Mouse (Mus musculus): ENCODE results near the gene Glrx. TPM values are rescaled to one million over a fixed set of nuclear protein-coding genes. Genes with fewer than 3 reads are reported as not detected.
"Not testable (repeated sequence)": the region's sequence is repeated elsewhere in the genome, so short reads cannot be mapped to it uniquely, and the experiment has no call there.

Glrx gene
- polyA plus RNA-seq, 1 experiment = 6.3 TPM

- peaks cover 63% of the 10 kb centered on the region for H3K4me1 ChIP-seq
- no peak for TF ChIP-seq FLI1 (IDR thresholded peaks at IDR 0.05; ENCODE audit: low read length)
- no peak for TF ChIP-seq GATA1 (IDR thresholded peaks at IDR 0.05; ENCODE audit: borderline replicate concordance, low read length)
- H3K9me3 ChIP-seq = no peaks in the 10 kb centered on the region
- peaks cover 41% of the 10 kb centered on the region for H3K36me3 ChIP-seq (replicated peaks; ENCODE audit: low read length)
- peak overlapping the region; percentile 82 for H3K4me3 ChIP-seq (replicated peaks)
- H3K27me3 ChIP-seq (replicated peaks) = no peaks in the 10 kb centered on the region
Observed at GRCm38 (mm10) chr13:75845519-75846166, 6.0 kb downstream of the Glrx start.

GRCm38 (mm10) chr13:75847027-75847426 lies 7.4 kb downstream of the Glrx start:
- TF ChIP-seq GATA1 (IDR thresholded peaks at IDR 0.05; ENCODE audit: borderline replicate concordance, low read length) = no peak
- TF ChIP-seq FLI1 (IDR thresholded peaks at IDR 0.05; ENCODE audit: low read length) = no peak
- H3K9me3 ChIP-seq = no peaks in the 10 kb centered on the region
- H3K36me3 ChIP-seq (replicated peaks; ENCODE audit: low read length) = peaks cover 52% of the 10 kb centered on the region
- no peaks in the 10 kb centered on the region for H3K27me3 ChIP-seq (replicated peaks)
- H3K4me1 ChIP-seq = peaks cover 49% of the 10 kb centered on the region
- no peak overlapping the region for H3K4me3 ChIP-seq (replicated peaks)

- no peak overlapping the region for H3K4me3 ChIP-seq (replicated peaks)
- peaks cover 62% of the 10 kb centered on the region for H3K36me3 ChIP-seq (replicated peaks; ENCODE audit: low read length)
- no peaks in the 10 kb centered on the region for H3K27me3 ChIP-seq (replicated peaks)
- peaks cover 6% of the 10 kb centered on the region for H3K4me1 ChIP-seq
- H3K9me3 ChIP-seq = peaks cover 5% of the 10 kb centered on the region
- TF ChIP-seq FLI1 (IDR thresholded peaks at IDR 0.05; ENCODE audit: low read length) (no peak), GATA1 (IDR thresholded peaks at IDR 0.05; ENCODE audit: borderline replicate concordance, low read length) (no peak)
Observed at GRCm38 (mm10) chr13:75852027-75852426, 12.4 kb downstream of the Glrx start.

DNA sequence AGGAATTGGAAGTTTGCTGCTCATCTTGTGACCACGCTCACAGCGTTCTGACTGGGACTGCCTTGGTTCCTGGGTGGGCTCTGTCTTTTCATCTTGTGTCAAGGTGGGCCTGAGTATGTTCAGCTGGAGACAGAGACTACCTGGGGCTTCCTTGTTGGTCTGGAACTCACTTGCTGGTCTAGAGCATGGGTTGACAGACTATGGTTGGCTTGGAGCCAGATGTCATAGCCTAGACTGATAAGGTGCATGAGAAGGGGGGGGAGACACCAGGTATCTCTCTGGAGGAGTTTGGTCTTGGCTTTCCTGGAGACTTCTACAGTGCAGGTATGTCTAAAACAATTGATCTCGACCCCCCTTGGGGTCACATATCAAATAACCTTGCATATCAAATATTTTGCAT lies 13.4 kb downstream of the Glrx start:
- TF ChIP-seq FLI1 (IDR thresholded peaks at IDR 0.05; ENCODE audit: low read length) (no peak), GATA1 (IDR thresholded peaks at IDR 0.05; ENCODE audit: borderline replicate concordance, low read length) (no peak)
- peaks cover 5% of the 10 kb centered on the region for H3K9me3 ChIP-seq
- no peaks in the 10 kb centered on the region for H3K27me3 ChIP-seq (replicated peaks)
- no peak overlapping the region for H3K4me3 ChIP-seq (replicated peaks)
- peaks cover 57% of the 10 kb centered on the region for H3K36me3 ChIP-seq (replicated peaks; ENCODE audit: low read length)
- H3K4me1 ChIP-seq = peaks cover 6% of the 10 kb centered on the region

- H3K36me3 ChIP-seq (replicated peaks; ENCODE audit: low read length) = peaks cover 23% of the 10 kb centered on the region
- no peak for TF ChIP-seq FLI1 (IDR thresholded peaks at IDR 0.05; ENCODE audit: low read length)
- no peak for TF ChIP-seq GATA1 (IDR thresholded peaks at IDR 0.05; ENCODE audit: borderline replicate concordance, low read length)
- H3K27me3 ChIP-seq (replicated peaks) = no peaks in the 10 kb centered on the region
- H3K9me3 ChIP-seq = peaks cover 5% of the 10 kb centered on the region
- H3K4me1 ChIP-seq = peaks cover 11% of the 10 kb centered on the region
- H3K4me3 ChIP-seq (replicated peaks) = no peak overlapping the region
Observed at GRCm38 (mm10) chr13:75859264-75859844, 19.7 kb downstream of the Glrx start.

DNA sequence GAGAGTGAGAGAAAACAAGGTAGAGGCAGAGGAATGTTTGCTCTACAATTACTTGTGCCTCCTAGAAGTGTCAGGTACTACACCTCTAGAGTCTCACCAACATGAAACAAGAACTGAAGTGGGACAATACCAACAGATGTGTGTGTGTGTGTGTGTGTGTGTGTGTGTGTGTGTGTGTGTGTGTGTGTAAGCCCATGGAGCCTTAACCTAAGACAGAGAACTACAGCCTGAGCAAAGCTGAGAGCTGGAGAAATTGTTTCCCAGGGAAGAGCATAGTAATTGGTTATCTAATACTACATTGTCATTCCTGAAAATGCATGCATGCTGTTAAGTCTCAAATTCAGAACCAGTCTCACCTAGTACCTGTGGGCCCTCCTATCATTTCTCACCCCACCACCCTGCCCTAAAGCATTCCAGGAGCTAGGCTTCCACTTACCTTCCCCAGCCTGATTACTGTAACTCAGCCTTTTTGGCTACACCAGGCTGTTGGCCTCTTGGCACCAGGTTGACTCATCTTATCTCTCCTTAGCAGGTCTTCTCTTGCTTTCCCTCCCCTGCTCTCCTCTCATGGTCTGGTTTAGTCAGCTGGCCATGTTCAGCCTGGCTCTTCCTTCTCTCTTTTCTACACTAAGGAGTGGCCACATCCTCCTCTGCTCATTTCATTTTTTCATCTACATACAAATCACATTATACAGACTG lies 26.0 kb downstream of the Glrx start:
- H3K27me3 ChIP-seq (replicated peaks) = no peaks in the 10 kb centered on the region
- H3K4me1 ChIP-seq = peaks cover 23% of the 10 kb centered on the region
- no peaks in the 10 kb centered on the region for H3K9me3 ChIP-seq
- TF ChIP-seq FLI1 (IDR thresholded peaks at IDR 0.05; ENCODE audit: low read length) (no peak), GATA1 (IDR thresholded peaks at IDR 0.05; ENCODE audit: borderline replicate concordance, low read length) (no peak)
- no peak overlapping the region for H3K4me3 ChIP-seq (replicated peaks)
- peaks cover 9% of the 10 kb centered on the region for H3K36me3 ChIP-seq (replicated peaks; ENCODE audit: low read length)

GRCm38 (mm10) chr13:75867876-75868275 lies 28.2 kb downstream of the Glrx start:
- H3K36me3 ChIP-seq (replicated peaks; ENCODE audit: low read length) = peaks cover 25% of the 10 kb centered on the region
- peaks cover 21% of the 10 kb centered on the region for H3K4me1 ChIP-seq
- TF ChIP-seq GATA1 (IDR thresholded peaks at IDR 0.05; ENCODE audit: borderline replicate concordance, low read length) = no peak
- TF ChIP-seq FLI1 (IDR thresholded peaks at IDR 0.05; ENCODE audit: low read length) = no peak

GRCm38 (mm10) chr13:75874608-75875376 lies 35.1 kb downstream of the Glrx start:
- Histone ChIP-seq H3K9me3 (no peaks in the 10 kb centered on the region), H3K27me3 (replicated peaks) (no peaks in the 10 kb centered on the region), H3K4me3 (replicated peaks) (no peak overlapping the region), H3K4me1 (peaks cover 12% of the 10 kb centered on the region), H3K36me3 (replicated peaks; ENCODE audit: low read length) (peaks cover 45% of the 10 kb centered on the region)
- TF ChIP-seq FLI1 (IDR thresholded peaks at IDR 0.05; ENCODE audit: low read length) = no peak

More at GRCm38 (mm10) chr13:75867876-75868275, 28.2 kb downstream of the Glrx start:
- Histone ChIP-seq H3K27me3 (replicated peaks) (no peaks in the 10 kb centered on the region), H3K9me3 (no peaks in the 10 kb centered on the region), H3K4me3 (replicated peaks) (no peak overlapping the region)

- not testable (repeated sequence) for H3K4me3 ChIP-seq (replicated peaks); H3K27me3 ChIP-seq (replicated peaks); H3K9me3 ChIP-seq
- Histone ChIP-seq H3K4me1 (peaks cover 12% of the 10 kb centered on the region), H3K36me3 (replicated peaks; ENCODE audit: low read length) (peaks cover 41% of the 10 kb centered on the region)
Observed at GRCm38 (mm10) chr13:75876188-75876587, 36.5 kb downstream of the Glrx start.

GRCm38 (mm10) chr13:75876592-75876991 lies 36.9 kb downstream of the Glrx start:
- peaks cover 12% of the 10 kb centered on the region for H3K4me1 ChIP-seq
- H3K9me3 ChIP-seq = no peaks in the 10 kb centered on the region
- TF ChIP-seq FLI1 (IDR thresholded peaks at IDR 0.05; ENCODE audit: low read length) (no peak), GATA1 (IDR thresholded peaks at IDR 0.05; ENCODE audit: borderline replicate concordance, low read length) (no peak)
- no peak overlapping the region for H3K4me3 ChIP-seq (replicated peaks)
- H3K27me3 ChIP-seq (replicated peaks) = no peaks in the 10 kb centered on the region
- peaks cover 38% of the 10 kb centered on the region for H3K36me3 ChIP-seq (replicated peaks; ENCODE audit: low read length)

All from megakaryocyte, embryonic 14.5 days (primary cell).